In genomic region chr16:43879769-43880168, GRCm38 (mm10) we compare ENCODE assay signal across 15 mouse cellular contexts.
"Had no signal": no experiment of that assay in that cellular context is flagged by ENCODE, and none has a peak within 500 bp of the region (broad histone marks: within the 10 kb centered on the region; RNA-seq: fewer than 3 reads in every experiment).

No protein-coding gene starts in this region.

- H3K4me3 ChIP-seq: megakaryocyte, embryonic 14.5 days; midbrain, embryonic 13.5 days; midbrain, embryonic 15.5 days; neural tube, embryonic 12.5 days; stomach, embryonic 15.5 days had no signal

- H3K9ac ChIP-seq: lung, embryonic 14.5 days; midbrain, embryonic 13.5 days; midbrain, embryonic 15.5 days; neural tube, embryonic 12.5 days; stomach, embryonic 15.5 days had no signal

- H3K9me3 ChIP-seq: megakaryocyte, embryonic 14.5 days; midbrain, embryonic 13.5 days; midbrain, embryonic 15.5 days; neural tube, embryonic 12.5 days; stomach, embryonic 15.5 days had no signal

- H3K27me3 ChIP-seq: megakaryocyte, embryonic 14.5 days; midbrain, embryonic 13.5 days; midbrain, embryonic 15.5 days; neural tube, embryonic 12.5 days; stomach, embryonic 15.5 days had no signal

- H3K4me2 ChIP-seq: lung, embryonic 14.5 days; midbrain, embryonic 11.5 days; midbrain, embryonic 13.5 days; midbrain, embryonic 15.5 days; neural tube, embryonic 12.5 days; stomach, embryonic 15.5 days had no signal

- H3K27ac ChIP-seq: midbrain, embryonic 13.5 days; midbrain, embryonic 15.5 days; neural tube, embryonic 12.5 days; stomach, embryonic 15.5 days; stomach, postnatal 0 days had no signal

- H3K4me1 ChIP-seq: midbrain, embryonic 13.5 days; midbrain, embryonic 15.5 days; neural tube, embryonic 12.5 days; stomach, embryonic 15.5 days had no signal

- DNase-seq: lung, adult 18-20 months; lung, embryonic 14.5 days; lung, postnatal 10 days; lung, postnatal 4 days; right cerebral cortex, postnatal 14 days; thymus, adult 2 months; thymus, postnatal 25 days; thymus, postnatal 4 days had no signal

- ATAC-seq: midbrain, embryonic 13.5 days; midbrain, embryonic 15.5 days had no signal
